ENCODE assay signal across 8 mouse cellular contexts in the genomic region with DNA sequence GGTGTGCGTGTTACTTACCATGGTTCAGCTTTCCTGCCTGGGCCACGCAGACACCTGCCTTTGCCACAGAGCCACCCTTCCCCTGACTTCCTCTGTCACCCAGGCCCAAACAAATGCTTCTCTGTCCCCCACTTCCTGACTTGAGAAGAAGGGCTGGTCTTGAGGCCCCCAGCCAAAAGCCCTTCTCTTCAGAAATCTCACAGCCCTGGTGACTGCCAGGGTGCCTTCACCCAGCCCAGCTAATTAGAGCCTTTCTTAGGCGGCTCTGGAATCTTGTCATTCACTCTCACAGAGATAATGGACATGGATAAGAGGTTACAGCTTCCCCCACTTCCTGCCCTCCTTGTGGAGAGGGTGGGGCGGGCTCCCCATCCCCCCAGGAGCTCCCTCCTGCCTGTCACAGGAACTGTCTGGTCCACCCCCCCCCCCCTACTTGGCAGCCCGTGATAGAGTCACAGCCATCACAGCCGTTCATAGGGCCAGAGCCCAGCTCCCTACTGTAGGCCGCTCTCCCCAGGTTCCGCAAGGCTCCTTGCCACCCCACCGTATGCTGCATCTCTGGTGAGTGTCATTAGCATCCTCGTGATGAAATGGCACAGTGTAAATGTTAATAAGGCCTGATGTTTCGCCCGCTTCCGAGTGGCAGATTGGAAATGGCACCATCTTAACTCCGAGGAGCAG. TPM values are rescaled to one million over a fixed set of nuclear protein-coding genes. Genes with fewer than 3 reads are reported as not detected.
DNase-seq lines count a peak whose midpoint lies in the region; ATAC-seq lines count a peak whose summit lies in the region.

No protein-coding gene starts in this region.

- H3K27me3 ChIP-seq in lung, embryonic 15.5 days, result peaks cover 17% of the 10 kb centered on the region
- H3K27me3 ChIP-seq in forebrain, embryonic 13.5 days, result no peaks in the 10 kb centered on the region
- H3K27me3 ChIP-seq in liver, embryonic 16.5 days (ENCODE audit: control insufficient read depth, insufficient read depth, low read depth, low read length), result no peaks in the 10 kb centered on the region

- DNase-seq in lung, postnatal 14 days, result no peak
- DNase-seq in thymus, postnatal 25 days, result peak; percentile 65
- DNase-seq in adrenal gland, postnatal 14 days, result no peak
- DNase-seq in ovary, postnatal 10 days (ENCODE audit: low spot score), result no peak

- H3K27ac ChIP-seq in lung, embryonic 15.5 days, result no peak overlapping the region
- H3K27ac ChIP-seq in forebrain, embryonic 13.5 days, result peak overlapping the region; percentile 65
- no peak overlapping the region for H3K27ac ChIP-seq in liver, embryonic 16.5 days (ENCODE audit: low read length)

- H3K9ac ChIP-seq in lung, embryonic 15.5 days, result no peak overlapping the region
- no peak overlapping the region for H3K9ac ChIP-seq in forebrain, embryonic 13.5 days
- no peak overlapping the region for H3K9ac ChIP-seq in liver, embryonic 16.5 days (ENCODE audit: low read depth, low read length)

- H3K4me3 ChIP-seq in lung, embryonic 15.5 days, result no peak overlapping the region
- no peak overlapping the region for H3K4me3 ChIP-seq in forebrain, embryonic 13.5 days
- no peak overlapping the region for H3K4me3 ChIP-seq in liver, embryonic 16.5 days (ENCODE audit: low read depth, low read length)

- H3K9me3 ChIP-seq in lung, embryonic 15.5 days, result no peaks in the 10 kb centered on the region
- H3K9me3 ChIP-seq in forebrain, embryonic 13.5 days (replicated peaks), result no peaks in the 10 kb centered on the region
- H3K9me3 ChIP-seq in liver, embryonic 16.5 days (replicated peaks; ENCODE audit: control insufficient read depth, low read length), result no peaks in the 10 kb centered on the region

- no peak overlapping the region for H3K4me2 ChIP-seq in lung, embryonic 15.5 days
- H3K4me2 ChIP-seq in forebrain, embryonic 13.5 days, result peak overlapping the region; percentile 0; the same call in 1 of the 2 replicates
- H3K4me2 ChIP-seq in liver, embryonic 16.5 days (ENCODE audit: low read depth, low read length), result no peak overlapping the region

- peaks cover 46% of the 10 kb centered on the region for H3K4me1 ChIP-seq in lung, embryonic 15.5 days
- peaks cover 91% of the 10 kb centered on the region for H3K4me1 ChIP-seq in forebrain, embryonic 13.5 days
- peaks cover 6% of the 10 kb centered on the region for H3K4me1 ChIP-seq in liver, embryonic 16.5 days (ENCODE audit: control insufficient read depth, low read depth, low read length)

- no peaks in the 10 kb centered on the region for H3K36me3 ChIP-seq in lung, embryonic 15.5 days
- H3K36me3 ChIP-seq in forebrain, embryonic 13.5 days (ENCODE audit: poor library complexity, severe bottlenecking), result no peaks in the 10 kb centered on the region
- no peaks in the 10 kb centered on the region for H3K36me3 ChIP-seq in liver, embryonic 16.5 days (ENCODE audit: control insufficient read depth, insufficient read depth)

- WGBS in lung, embryonic 15.5 days, result 53% methylated on average over 14 of the region's 14 CpGs
- 15% methylated on average over 14 of the region's 14 CpGs for WGBS in forebrain, embryonic 13.5 days
- 45% methylated on average over 14 of the region's 14 CpGs for WGBS in liver, embryonic 16.5 days (ENCODE audit: insufficient replicate concordance)

- peak; percentile 44 for ATAC-seq in lung, embryonic 15.5 days (ENCODE audit: borderline replicate concordance, extremely low read depth, low FRiP score, low TSS enrichment)
- ATAC-seq in forebrain, embryonic 13.5 days, result peak; percentile 78
- ATAC-seq in liver, embryonic 16.5 days (ENCODE audit: low read depth), result peak; percentile 30; the same call in 1 of the 2 replicates
- ATAC-seq in megakaryocyte, adult 5-6 weeks (ENCODE audit: poor library complexity, severe bottlenecking), result no peak

RNA-seq across cellular contexts. Expression of gene Nat9, which starts 39.3 kb away (rescaled TPM):
- 22.0 and 23.8 TPM in 2 replicates for polyA plus RNA-seq in lung, embryonic 15.5 days (2015; fragmentation: Nextera tagmentation; extraction: Ambion mirVana)
- 18.2 and 20.3 TPM in 2 replicates for polyA plus RNA-seq in forebrain, embryonic 13.5 days (2015; fragmentation: Nextera tagmentation; extraction: Ambion mirVana)
- 12.7 TPM in 2 replicates for polyA plus RNA-seq in liver, embryonic 16.5 days (2015; fragmentation: Nextera tagmentation; extraction: Ambion mirVana)
- total RNA-seq in adrenal gland, postnatal 14 days (2021), result 26.4 and 30.6 TPM in 2 replicates
- 16.1 and 17.7 TPM in 2 replicates for total RNA-seq in megakaryocyte, adult 5-6 weeks (2015)
- total RNA-seq in megakaryocyte, adult 5-6 weeks (2017), result 23.9 and 36.1 TPM in 2 replicates

RNA-seq across cellular contexts. Expression of gene Tmem104, which starts 39.7 kb away (rescaled TPM):
- polyA plus RNA-seq in lung, embryonic 15.5 days (2015; fragmentation: Nextera tagmentation; extraction: Ambion mirVana), result 10.5 and 12.3 TPM in 2 replicates
- 7.8 and 9.2 TPM in 2 replicates for polyA plus RNA-seq in forebrain, embryonic 13.5 days (2015; fragmentation: Nextera tagmentation; extraction: Ambion mirVana)
- 5.9 and 6.4 TPM in 2 replicates for polyA plus RNA-seq in liver, embryonic 16.5 days (2015; fragmentation: Nextera tagmentation; extraction: Ambion mirVana)
- 9.0 and 15.7 TPM in 2 replicates for total RNA-seq in adrenal gland, postnatal 14 days (2021)
- 23.9 and 25.7 TPM in 2 replicates for total RNA-seq in megakaryocyte, adult 5-6 weeks (2015)
- total RNA-seq in megakaryocyte, adult 5-6 weeks (2017), result 6.1 and 8.7 TPM in 2 replicates

RNA-seq across cellular contexts. Expression of gene Grin2c, which starts 40.1 kb away (rescaled TPM):
- polyA plus RNA-seq in lung, embryonic 15.5 days (2015; fragmentation: Nextera tagmentation; extraction: Ambion mirVana), result 0.05 and 0.08 TPM in 2 replicates
- 0.04 TPM in 1 of 2 replicates, not detected in the other for polyA plus RNA-seq in forebrain, embryonic 13.5 days (2015; fragmentation: Nextera tagmentation; extraction: Ambion mirVana)
- 0.05 and 0.09 TPM in 2 replicates for polyA plus RNA-seq in liver, embryonic 16.5 days (2015; fragmentation: Nextera tagmentation; extraction: Ambion mirVana)
- 0.90 and 0.96 TPM in 2 replicates for total RNA-seq in adrenal gland, postnatal 14 days (2021)
- total RNA-seq in megakaryocyte, adult 5-6 weeks (2015), result 0.05 TPM in 1 of 2 replicates, not detected in the other
- total RNA-seq in megakaryocyte, adult 5-6 weeks (2017), result not detected in 2 replicates

RNA-seq across cellular contexts. Expression of gene Fdxr, which starts 49.9 kb away (rescaled TPM):
- polyA plus RNA-seq in lung, embryonic 15.5 days (2015; fragmentation: Nextera tagmentation; extraction: Ambion mirVana), result 14.6 and 15.8 TPM in 2 replicates
- 19.7 and 20.5 TPM in 2 replicates for polyA plus RNA-seq in forebrain, embryonic 13.5 days (2015; fragmentation: Nextera tagmentation; extraction: Ambion mirVana)
- polyA plus RNA-seq in liver, embryonic 16.5 days (2015; fragmentation: Nextera tagmentation; extraction: Ambion mirVana), result 19.5 and 21.7 TPM in 2 replicates
- 592 and 605 TPM in 2 replicates for total RNA-seq in adrenal gland, postnatal 14 days (2021)
- total RNA-seq in megakaryocyte, adult 5-6 weeks (2015), result 4.4 and 5.6 TPM in 2 replicates
- total RNA-seq in megakaryocyte, adult 5-6 weeks (2017), result 9.9 and 14.3 TPM in 2 replicates
